Mouse (Mus musculus) forebrain, embryonic 13.5 days (tissue): Measurements from ENCODE around the gene Gm20683. TPM values are rescaled to one million over a fixed set of nuclear protein-coding genes. Genes with fewer than 3 reads are reported as not detected.
"Not testable (repeated sequence)": the region's sequence is repeated elsewhere in the genome, so short reads cannot be mapped to it uniquely, and the experiment has no call there.

Experiments used
- ATAC-seq: fragments of 200-750 bp; cut with Nextera tagmentation; 2 replicates; pipeline ENCODE4 v1.8.0; 2017
- H3K27ac ChIP-seq: fragments of 300-500 bp; sonication (generic); 2 replicates; pipeline ENCODE4 v1.5.1; 2015; ENCODE audit warnings: inconsistent platforms, mild to moderate bottlenecking, moderate library complexity
- H3K27me3 ChIP-seq: fragments of 300-500 bp; sonication (generic); 2 replicates; pipeline ENCODE4 v1.6.1; 2015; ENCODE audit warnings: mild to moderate bottlenecking, inconsistent platforms
- H3K36me3 ChIP-seq: fragments of 300-500 bp; sonication (generic); 2 replicates; pipeline ENCODE4 v1.6.1; 2015; ENCODE audit warnings: mild to moderate bottlenecking, inconsistent platforms; ENCODE audit not compliant: poor library complexity, severe bottlenecking
- H3K4me1 ChIP-seq: fragments of 300-500 bp; sonication (generic); 2 replicates; pipeline ENCODE4 v1.6.1; 2015; ENCODE audit warnings: inconsistent platforms
- H3K4me2 ChIP-seq: fragments of 300-500 bp; sonication (generic); 2 replicates; pipeline ENCODE4 v1.6.1; 2015; ENCODE audit warnings: inconsistent platforms, mild to moderate bottlenecking, moderate library complexity
- H3K4me3 ChIP-seq: fragments of 300-500 bp; sonication (generic); 2 replicates; pipeline ENCODE4 v1.5.1; 2015; ENCODE audit warnings: mild to moderate bottlenecking, inconsistent platforms
- H3K9ac ChIP-seq: fragments of 300-500 bp; sonication (generic); 2 replicates; pipeline ENCODE4 v1.6.1; 2015; ENCODE audit warnings: mild to moderate bottlenecking, inconsistent platforms
- H3K9me3 ChIP-seq: fragments of 300-500 bp; sonication (generic); replicated peaks from 2 replicates; pipeline ENCODE4 v1.6.1; 2016; ENCODE audit warnings: inconsistent platforms
- WGBS: fragments of 180-500 bp; shearing (Covaris S2); methylation state at CpG from one replicate; pipeline ENCODE4 v1.1.7; 2015; 5-methylcytosine and 5-hydroxymethylcytosine counted together
- polyA plus RNA-seq: library from polyadenylated mRNA; unstranded; fragments of >200 nt; fragmentation: Nextera tagmentation; extraction: Ambion mirVana; gene quantifications from 2 replicates; pipeline ENCODE4 v1.2.1, GENCODE M21; 2015

The Gm20683 gene
- polyA plus RNA-seq, 1 experiment from 2014 or later, result 5.9 TPM

DNA sequence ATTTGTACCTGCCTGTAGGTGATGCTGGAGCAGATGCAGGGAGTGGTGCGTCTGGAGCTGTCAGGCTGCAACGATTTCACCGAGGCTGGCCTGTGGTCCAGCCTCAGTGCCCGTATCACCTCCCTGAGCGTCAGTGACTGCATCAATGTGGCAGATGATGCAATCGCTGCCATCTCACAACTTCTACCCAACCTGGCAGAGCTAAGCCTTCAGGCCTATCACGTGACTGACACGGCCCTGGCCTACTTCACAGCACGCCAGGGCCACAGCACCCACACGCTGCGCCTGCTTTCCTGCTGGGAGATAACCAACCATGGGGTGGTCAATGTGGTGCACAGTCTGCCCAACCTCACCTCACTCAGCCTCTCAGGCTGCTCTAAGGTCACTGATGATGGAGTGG is 23.9 kb downstream of the Gm20683 start:
- no peak overlapping the region for H3K4me2 ChIP-seq
- no peaks in the 10 kb centered on the region for H3K9me3 ChIP-seq
- peaks cover 14% of the 10 kb centered on the region for H3K4me1 ChIP-seq
- H3K4me3 ChIP-seq, result no peak overlapping the region
- peaks cover 37% of the 10 kb centered on the region for H3K36me3 ChIP-seq
- ATAC-seq, result no peak
- H3K27me3 ChIP-seq, result peaks cover 33% of the 10 kb centered on the region
- H3K9ac ChIP-seq, result no peak overlapping the region
- H3K27ac ChIP-seq, result no peak overlapping the region
- WGBS, result 86% methylated on average over 11 of the region's 11 CpGs

DNA sequence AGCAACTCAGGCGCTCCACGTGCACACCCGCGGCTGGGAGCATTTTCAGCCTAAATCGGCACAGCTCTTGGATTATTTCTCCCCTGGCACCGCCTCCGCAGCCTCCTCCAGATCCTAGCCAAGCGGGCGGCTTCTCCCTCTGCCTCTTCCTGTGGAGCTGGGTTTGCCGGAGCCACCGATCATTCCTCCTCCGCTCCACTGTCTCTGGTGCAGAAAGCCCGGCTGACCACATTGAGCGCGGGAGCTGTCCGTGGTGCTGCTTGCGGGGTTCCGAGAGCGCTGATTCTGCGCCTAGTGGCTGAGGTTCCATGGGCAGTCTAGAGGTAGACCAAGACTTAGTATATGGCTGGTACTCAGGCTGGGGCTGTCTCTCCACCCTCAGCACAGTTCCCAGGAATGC is 28.1 kb downstream of the Gm20683 start:
- peaks cover 15% of the 10 kb centered on the region for H3K27me3 ChIP-seq
- H3K9ac ChIP-seq, result peak overlapping the region; percentile 43
- peaks cover 23% of the 10 kb centered on the region for H3K36me3 ChIP-seq
- ATAC-seq, result no peak
- H3K4me1 ChIP-seq, result peaks cover 31% of the 10 kb centered on the region
- H3K4me2 ChIP-seq, result peak overlapping the region; percentile 43
- 0 out of 2 replicates have a peak overlapping the region, but pooled peaks have one; percentile 14 for H3K27ac ChIP-seq
- H3K4me3 ChIP-seq, result peak overlapping the region; percentile 17
- no peaks in the 10 kb centered on the region for H3K9me3 ChIP-seq
- WGBS, result 2% methylated on average over 20 of the region's 20 CpGs

DNA sequence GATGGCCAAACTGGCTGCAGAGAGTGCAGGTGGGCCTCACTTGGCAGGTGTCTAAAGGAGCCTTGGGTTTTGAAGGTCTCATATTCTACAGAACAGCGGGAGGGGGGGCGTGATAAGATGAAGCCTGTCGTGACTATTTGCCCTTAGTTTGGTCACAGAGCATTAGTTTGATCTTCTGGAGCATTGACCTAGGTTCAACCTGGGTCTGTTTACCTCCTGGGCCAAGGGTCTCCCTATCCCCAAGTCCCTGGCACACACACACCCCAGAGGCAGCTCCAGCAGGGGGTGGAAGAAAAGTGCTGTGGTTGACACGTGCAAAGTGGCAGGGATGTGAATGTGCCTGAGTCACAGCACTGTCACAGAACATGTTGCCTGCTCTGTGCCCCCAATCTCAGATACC is 30.7 kb downstream of the Gm20683 start:
- Histone ChIP-seq H3K4me3 (peak overlapping the region; percentile 70; the same call in 1 of the 2 replicates), H3K4me1 (peaks cover 39% of the 10 kb centered on the region), H3K27me3 (peaks cover 3% of the 10 kb centered on the region; the same call in 1 of the 2 replicates), H3K9ac (peak overlapping the region; percentile 89; the same call in 1 of the 2 replicates), H3K36me3 (no peaks in the 10 kb centered on the region), H3K4me2 (peak overlapping the region; percentile 91), H3K27ac (no peak overlapping the region), H3K9me3 (no peaks in the 10 kb centered on the region)
- 78% methylated on average over 4 of the region's 4 CpGs for WGBS
- no peak for ATAC-seq

DNA sequence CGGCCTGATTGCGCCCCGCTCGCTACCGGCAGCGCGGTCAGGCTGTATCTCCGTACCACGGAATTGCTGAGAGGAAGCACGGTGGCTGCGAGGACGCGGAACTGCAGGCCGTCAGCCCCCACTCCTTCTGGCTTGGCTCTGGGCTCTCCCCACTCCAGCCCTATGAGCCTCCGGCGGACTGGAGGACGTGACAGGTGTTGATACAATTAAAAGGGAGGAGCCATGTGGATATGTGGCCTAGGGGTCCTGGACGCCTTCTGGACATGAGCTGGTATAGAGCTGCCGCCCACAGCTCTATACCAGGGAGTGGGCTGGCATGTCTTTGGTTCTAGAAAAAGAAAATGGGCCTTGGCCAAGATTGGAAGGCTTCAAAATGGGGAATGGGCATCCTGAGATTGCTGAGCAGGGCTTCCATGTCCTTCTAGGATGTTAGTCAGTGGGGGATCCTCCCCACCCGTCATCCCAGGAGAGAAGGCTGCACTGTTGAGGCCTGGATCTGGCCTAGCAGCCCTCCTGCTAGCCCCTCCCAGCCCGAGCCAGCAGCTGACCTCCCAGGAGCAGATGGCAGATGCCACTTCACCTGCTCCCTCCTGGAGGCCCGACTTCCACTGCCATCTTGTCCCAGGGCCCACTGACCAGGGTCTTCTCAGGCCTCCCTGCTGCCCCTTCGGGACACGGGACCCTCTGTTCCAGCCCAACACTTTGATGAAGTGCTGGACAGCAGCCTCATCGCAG is 31.8 kb downstream of the Gm20683 start:
- peak overlapping the region; percentile 91 for H3K4me2 ChIP-seq
- 6% methylated on average over 25 of the region's 25 CpGs for WGBS
- peak overlapping the region; percentile 95 for H3K27ac ChIP-seq
- H3K4me1 ChIP-seq, result peaks cover 39% of the 10 kb centered on the region
- no peaks in the 10 kb centered on the region for H3K36me3 ChIP-seq
- peaks cover 3% of the 10 kb centered on the region; the same call in 1 of the 2 replicates for H3K27me3 ChIP-seq
- peak; percentile 71 for ATAC-seq
- peak overlapping the region; percentile 89 for H3K9ac ChIP-seq
- peak overlapping the region; percentile 70 for H3K4me3 ChIP-seq
- H3K9me3 ChIP-seq, result no peaks in the 10 kb centered on the region

DNA sequence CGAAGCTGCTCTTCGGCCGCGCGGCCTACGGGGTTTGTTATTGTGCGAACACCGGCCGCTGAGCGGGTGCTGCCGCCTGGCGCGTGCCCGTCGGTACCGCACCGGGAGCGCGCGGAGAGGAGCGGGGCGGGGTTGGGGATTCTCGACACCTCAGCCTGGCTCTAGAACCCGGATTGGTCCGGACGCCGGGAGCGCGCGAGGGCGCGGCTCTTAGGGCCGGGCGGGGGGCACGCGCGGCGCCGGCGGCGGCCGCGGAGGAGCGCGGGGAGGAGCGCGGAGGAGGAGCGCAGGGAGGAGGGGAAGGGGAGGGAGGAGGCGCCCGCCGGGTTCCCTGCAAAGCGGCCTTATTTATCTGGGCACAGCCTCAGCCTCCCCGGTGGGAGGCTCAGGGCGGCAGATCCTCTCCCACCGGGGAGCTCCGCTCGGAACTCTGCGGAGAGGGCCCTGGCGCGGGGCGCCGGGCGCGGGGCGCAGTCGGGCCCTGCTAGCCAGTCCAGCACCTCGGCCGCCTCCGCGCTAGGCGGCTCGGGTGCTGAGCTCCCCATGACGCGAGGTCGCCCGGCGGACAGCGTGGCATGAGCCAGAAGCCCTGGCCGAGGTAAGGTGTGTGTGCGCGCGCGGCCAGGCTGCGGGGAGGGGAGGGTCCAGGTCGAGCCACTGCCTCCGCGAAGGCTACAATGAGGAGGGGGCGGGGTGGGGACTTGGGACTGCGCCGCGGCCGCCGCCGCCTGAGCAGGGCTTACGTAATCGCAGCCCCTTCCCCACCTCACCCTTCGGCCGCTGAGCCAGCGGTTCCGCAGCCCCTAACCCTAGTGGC is 32.6 kb downstream of the Gm20683 start, which contains the start of gene Fbxl16:
TSS of gene Fbxl16 (plus strand) at position 297 of the 817 bp plus-strand sequence.
- Histone ChIP-seq H3K9ac (peak within 1 kb of the TSS; percentile 89), H3K27ac (peak within 1 kb of the TSS; percentile 95), H3K4me1 (peaks cover 41% of the 10 kb centered on the region), H3K36me3 (no peaks in the 10 kb centered on the region), H3K4me3 (peak within 1 kb of the TSS; percentile 70), H3K9me3 (no peaks in the 10 kb centered on the region), H3K4me2 (peak within 1 kb of the TSS; percentile 91), H3K27me3 (peaks cover 3% of the 10 kb centered on the region; the same call in 1 of the 2 replicates)
- peak; percentile 84 for ATAC-seq
- WGBS, result under 1% methylated on average over 89 of the region's 100 CpGs

DNA sequence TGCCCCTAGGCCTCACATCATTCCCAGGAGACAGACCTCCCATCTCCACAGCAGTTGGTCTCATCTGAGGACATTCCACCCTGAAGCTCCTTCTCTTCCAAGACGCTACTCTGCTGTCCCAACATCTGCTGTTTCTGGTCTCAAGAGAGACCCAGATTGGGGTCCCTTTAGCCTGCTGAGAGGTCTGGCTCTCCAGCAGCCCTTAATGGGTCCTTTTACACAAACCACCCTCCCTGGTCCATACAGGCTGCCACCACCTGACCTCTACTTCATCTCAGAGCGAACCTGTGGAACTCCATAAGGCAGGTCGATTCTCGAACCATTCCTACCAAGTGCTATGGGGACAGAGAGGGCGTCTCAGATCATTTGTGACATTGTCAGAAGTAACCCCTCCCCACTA is 33.5 kb downstream of the Gm20683 start:
- WGBS, result 39% methylated on average over 5 of the region's 5 CpGs
- no peak for ATAC-seq
- H3K27me3 ChIP-seq, result peaks cover 3% of the 10 kb centered on the region; the same call in 1 of the 2 replicates
- H3K36me3 ChIP-seq, result no peaks in the 10 kb centered on the region
- no peaks in the 10 kb centered on the region for H3K9me3 ChIP-seq
- peak overlapping the region; percentile 70 for H3K4me3 ChIP-seq
- H3K27ac ChIP-seq, result peak overlapping the region; percentile 95
- peak overlapping the region; percentile 91 for H3K4me2 ChIP-seq
- H3K4me1 ChIP-seq, result peaks cover 45% of the 10 kb centered on the region
- H3K9ac ChIP-seq, result peak overlapping the region; percentile 89; the same call in 1 of the 2 replicates

DNA sequence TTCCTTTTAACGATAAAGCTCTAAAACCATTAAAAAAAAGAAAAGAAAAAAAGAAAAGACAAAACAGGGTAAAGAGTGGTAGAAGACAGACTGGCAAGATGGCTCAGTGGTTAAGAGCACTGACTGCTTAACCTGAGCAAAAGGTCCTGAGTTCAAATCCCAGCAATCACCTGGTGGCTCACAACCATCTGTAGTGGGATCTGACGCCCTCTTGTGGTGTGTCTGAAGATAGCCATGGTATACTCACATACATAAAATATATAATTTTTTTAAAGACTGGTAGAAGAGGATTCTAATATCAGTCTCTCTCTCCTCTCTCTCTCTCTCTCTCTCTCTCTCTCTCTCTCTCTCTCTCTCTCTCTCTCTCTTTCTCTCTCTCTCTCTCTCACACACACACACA is 34.1 kb downstream of the Gm20683 start:
- H3K4me3 ChIP-seq, H3K27ac ChIP-seq, H3K36me3 ChIP-seq, H3K9ac ChIP-seq, H3K9me3 ChIP-seq, H3K27me3 ChIP-seq, H3K4me2 ChIP-seq, ATAC-seq: not testable (repeated sequence)
- peaks cover 46% of the 10 kb centered on the region for H3K4me1 ChIP-seq
- 38% methylated on average over 2 of the region's 2 CpGs for WGBS

DNA sequence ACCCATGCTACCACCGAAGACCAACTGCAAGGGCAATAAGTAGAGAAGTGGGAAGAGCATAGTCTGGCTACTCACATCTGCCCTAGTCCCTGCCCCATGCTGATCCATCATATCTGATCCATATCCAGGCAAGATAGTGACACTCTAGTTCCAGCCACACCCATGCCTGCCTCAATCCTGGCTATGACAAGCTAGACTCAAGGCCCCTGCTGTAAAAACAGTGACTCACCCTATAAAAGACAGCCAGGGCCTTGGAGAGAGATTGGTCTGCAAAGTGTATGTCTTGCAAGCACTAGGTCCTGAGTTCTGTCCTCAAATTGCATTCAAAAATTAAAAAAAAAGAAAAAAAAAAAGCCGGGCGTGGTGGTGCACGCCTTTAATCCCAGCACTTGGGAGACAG is 35.1 kb downstream of the Gm20683 start:
- H3K36me3 ChIP-seq, result no peaks in the 10 kb centered on the region
- H3K4me1 ChIP-seq, result peaks cover 52% of the 10 kb centered on the region
- H3K27me3 ChIP-seq, result no peaks in the 10 kb centered on the region
- no peak overlapping the region for H3K4me2 ChIP-seq
- H3K27ac ChIP-seq, result no peak overlapping the region
- WGBS, result 91% methylated on average over 4 of the region's 4 CpGs
- no peak overlapping the region for H3K9ac ChIP-seq
- H3K4me3 ChIP-seq, result no peak overlapping the region
- no peak for ATAC-seq
- H3K9me3 ChIP-seq, result no peaks in the 10 kb centered on the region

DNA sequence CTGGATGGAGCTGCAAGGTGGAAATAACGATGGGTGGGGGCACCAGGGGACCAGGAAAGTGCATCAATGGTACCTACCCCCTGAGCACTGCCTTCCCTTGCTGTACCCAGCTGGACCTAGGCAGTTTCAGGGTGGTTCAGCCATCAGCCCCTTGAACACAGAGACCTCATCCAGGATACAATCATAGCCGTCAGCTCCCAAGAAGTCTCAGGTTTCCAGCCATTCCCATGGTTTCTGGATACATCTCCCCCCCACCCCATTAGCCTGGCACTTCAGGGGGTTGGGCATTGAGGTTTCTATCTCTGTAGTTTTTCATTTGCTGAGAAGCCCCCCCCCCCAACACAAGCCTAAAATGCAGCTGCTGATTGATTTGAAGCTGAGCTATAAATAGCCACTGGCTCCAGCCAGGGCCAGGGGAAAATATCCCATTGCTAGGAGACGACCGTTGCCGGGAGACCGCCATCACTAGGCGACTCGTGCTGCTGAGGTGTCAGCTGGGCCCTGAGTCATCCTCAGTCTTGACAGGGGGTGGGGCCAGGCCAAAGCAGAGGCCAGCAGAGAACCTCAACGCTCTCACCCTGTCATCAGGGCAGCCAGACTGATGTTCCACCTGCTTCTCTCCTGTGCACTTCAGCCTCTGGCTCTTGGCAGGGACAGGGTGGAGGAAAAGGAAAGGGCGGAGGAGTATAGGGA is 38.6 kb downstream of the Gm20683 start:
- Histone ChIP-seq H3K9ac (peak overlapping the region; percentile 57), H3K4me1 (peaks cover 26% of the 10 kb centered on the region), H3K9me3 (no peaks in the 10 kb centered on the region), H3K4me3 (peak overlapping the region; percentile 14; the same call in 1 of the 2 replicates), H3K4me2 (peak overlapping the region; percentile 42), H3K36me3 (no peaks in the 10 kb centered on the region), H3K27ac (peak overlapping the region; percentile 91), H3K27me3 (no peaks in the 10 kb centered on the region)
- peak; percentile 93 for ATAC-seq
- 9% methylated on average over 10 of the region's 10 CpGs for WGBS

DNA sequence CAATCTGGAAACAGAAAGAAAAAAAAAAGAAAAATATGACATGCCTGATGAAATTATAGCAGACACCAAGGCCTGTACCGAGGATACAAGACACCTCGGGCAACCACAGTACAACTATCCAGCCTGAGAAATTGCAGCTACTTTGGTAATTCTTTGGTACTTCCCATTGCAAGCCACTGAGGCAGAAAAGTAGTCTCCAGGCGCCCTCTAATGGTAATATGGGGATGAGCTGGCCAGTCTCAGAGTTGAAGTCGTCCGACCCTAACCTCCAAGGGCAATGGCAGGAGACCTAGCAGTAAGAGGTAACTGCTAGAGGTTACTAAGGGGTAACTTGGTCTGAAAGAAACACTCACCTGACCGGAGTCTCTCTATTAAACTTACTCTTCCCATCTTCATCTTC is 40.5 kb downstream of the Gm20683 start:
- Histone ChIP-seq H3K4me1 (peaks cover 40% of the 10 kb centered on the region), H3K9me3 (no peaks in the 10 kb centered on the region), H3K4me2 (no peak overlapping the region), H3K27ac (no peak overlapping the region), H3K9ac (no peak overlapping the region), H3K27me3 (no peaks in the 10 kb centered on the region), H3K36me3 (no peaks in the 10 kb centered on the region), H3K4me3 (no peak overlapping the region)
- 0 out of 2 replicates have a peak, but pooled peaks have one; percentile 6 for ATAC-seq
- 8% methylated on average over 6 of the region's 6 CpGs for WGBS

DNA sequence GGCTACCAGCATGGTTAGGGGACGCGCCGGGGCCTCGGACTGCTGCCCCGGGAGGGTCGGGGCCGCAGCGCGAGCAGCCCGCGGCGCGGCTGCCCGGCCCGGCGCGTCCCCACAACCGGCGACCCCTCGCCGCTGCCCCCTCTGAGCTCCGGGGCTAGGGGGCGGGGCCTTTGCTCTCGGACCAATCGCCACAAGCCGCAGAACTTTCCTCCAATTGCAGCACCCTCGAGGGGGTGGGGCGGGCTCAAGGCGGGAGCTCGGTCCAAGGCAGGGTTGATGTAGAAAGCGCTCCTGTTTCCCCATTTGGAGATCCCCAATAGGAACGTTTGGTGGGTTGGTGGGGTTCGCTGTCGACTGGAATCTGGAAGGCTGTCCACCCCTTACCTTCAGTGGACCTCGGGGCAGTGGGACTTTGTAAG is 44.6 kb downstream of the Gm20683 start, which contains the start of gene Metrn:
TSS of gene Metrn (minus strand) at position 186 of the 419 bp plus-strand sequence.
- Histone ChIP-seq H3K4me3 (peak within 1 kb of the TSS; percentile 74), H3K27ac (peak within 1 kb of the TSS; percentile 68), H3K4me2 (peak within 1 kb of the TSS; percentile 94), H3K9me3 (no peaks in the 10 kb centered on the region), H3K36me3 (no peaks in the 10 kb centered on the region), H3K4me1 (peaks cover 55% of the 10 kb centered on the region), H3K27me3 (no peaks in the 10 kb centered on the region), H3K9ac (peak within 1 kb of the TSS; percentile 75)
- ATAC-seq, result peak; percentile 67
- 1% methylated on average over 32 of the region's 35 CpGs for WGBS
